Mouse (Mus musculus): Measurements from ENCODE around the gene Vgll4. TPM values are rescaled to one million over a fixed set of nuclear protein-coding genes. Genes with fewer than 3 reads are reported as not detected.

Vgll4 gene
- polyA plus RNA-seq, 1 experiment = 44.8 TPM

DNA sequence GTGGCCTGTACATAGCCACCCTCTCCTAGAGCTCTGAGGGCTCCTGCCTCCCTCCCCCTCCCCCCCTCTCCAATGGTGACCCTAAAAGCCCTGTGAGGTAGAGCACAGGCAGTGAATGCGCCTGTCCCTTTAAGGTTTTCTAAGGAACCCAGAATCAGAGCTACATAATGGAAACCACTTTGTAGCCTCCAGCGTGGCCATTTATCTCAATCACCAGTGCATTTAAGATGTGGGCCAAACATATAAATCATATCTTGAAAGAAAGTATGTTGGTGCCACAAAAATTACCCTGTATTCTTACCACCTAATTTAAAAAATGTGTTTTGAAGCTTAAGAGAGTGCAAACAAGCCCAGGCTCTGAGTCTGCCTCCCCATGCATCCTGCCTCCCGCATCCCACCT lies 117.1 kb downstream of the Vgll4 start:
- TF ChIP-seq CTCF (IDR thresholded peaks at IDR 0.05; ENCODE audit: extremely low read depth, insufficient read depth, low read length) (no peak), POLR2A (IDR thresholded peaks at IDR 0.05; ENCODE audit: extremely low read depth, insufficient read depth, low read length) (no peak)
- H3K4me3 ChIP-seq (ENCODE audit: insufficient read depth, low read length) = no peak overlapping the region
- no peak overlapping the region for H3K27ac ChIP-seq (ENCODE audit: insufficient read depth, low read length)

GRCm38 (mm10) chr6:114851688-114852087 lies 118.1 kb downstream of the Vgll4 start:
- TF ChIP-seq POLR2A (IDR thresholded peaks at IDR 0.05; ENCODE audit: extremely low read depth, insufficient read depth, low read length) = no peak
- no peak for TF ChIP-seq CTCF (IDR thresholded peaks at IDR 0.05; ENCODE audit: extremely low read depth, insufficient read depth, low read length)
- no peak overlapping the region for H3K27ac ChIP-seq (ENCODE audit: insufficient read depth, low read length)
- H3K4me1 ChIP-seq (ENCODE audit: control insufficient read depth, insufficient read depth, low read length) = no peaks in the 10 kb centered on the region
- H3K4me3 ChIP-seq (ENCODE audit: insufficient read depth, low read length) = no peak overlapping the region

More for the DNA sequence above, 117.1 kb downstream of the Vgll4 start:
- H3K4me1 ChIP-seq (ENCODE audit: control insufficient read depth, insufficient read depth, low read length) = no peaks in the 10 kb centered on the region

DNA sequence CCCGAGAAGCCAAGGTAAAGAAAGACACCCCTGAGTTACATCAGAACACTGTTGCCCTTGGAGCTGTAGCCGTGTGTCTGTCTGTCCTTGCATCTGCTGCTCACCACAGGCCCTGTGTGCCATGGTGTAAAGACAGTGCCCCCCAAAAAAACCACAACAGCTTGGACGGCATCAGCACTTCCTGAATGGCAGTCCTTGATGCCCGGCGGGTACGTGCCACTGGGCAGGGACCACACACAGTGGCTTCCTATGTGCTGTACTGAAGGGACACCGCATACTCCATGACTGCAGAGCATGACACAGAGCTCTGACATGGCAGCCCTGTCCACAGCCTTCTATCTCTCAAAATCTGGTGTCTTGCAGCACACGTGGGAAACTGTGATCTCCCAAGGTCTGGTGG lies 120.0 kb downstream of the Vgll4 start:
- Histone ChIP-seq H3K27ac (ENCODE audit: insufficient read depth, low read length) (no peak overlapping the region), H3K4me3 (ENCODE audit: insufficient read depth, low read length) (no peak overlapping the region), H3K4me1 (ENCODE audit: control insufficient read depth, insufficient read depth, low read length) (no peaks in the 10 kb centered on the region)
- TF ChIP-seq POLR2A (IDR thresholded peaks at IDR 0.05; ENCODE audit: extremely low read depth, insufficient read depth, low read length) = no peak
- TF ChIP-seq CTCF (IDR thresholded peaks at IDR 0.05; ENCODE audit: extremely low read depth, insufficient read depth, low read length) = no peak

- Histone ChIP-seq H3K4me1 (ENCODE audit: control insufficient read depth, insufficient read depth, low read length) (no peaks in the 10 kb centered on the region), H3K4me3 (ENCODE audit: insufficient read depth, low read length) (no peak overlapping the region), H3K27ac (ENCODE audit: insufficient read depth, low read length) (no peak overlapping the region)
- TF ChIP-seq POLR2A (IDR thresholded peaks at IDR 0.05; ENCODE audit: extremely low read depth, insufficient read depth, low read length) = no peak
- TF ChIP-seq CTCF (IDR thresholded peaks at IDR 0.05; ENCODE audit: extremely low read depth, insufficient read depth, low read length) = no peak
These were observed 121.0 kb downstream of the Vgll4 start for GRCm38 (mm10) chr6:114848761-114849160.

GRCm38 (mm10) chr6:114847582-114848174 lies 122.1 kb downstream of the Vgll4 start:
- TF ChIP-seq CTCF (IDR thresholded peaks at IDR 0.05; ENCODE audit: extremely low read depth, insufficient read depth, low read length) (no peak), POLR2A (IDR thresholded peaks at IDR 0.05; ENCODE audit: extremely low read depth, insufficient read depth, low read length) (no peak)
- no peak overlapping the region for H3K27ac ChIP-seq (ENCODE audit: insufficient read depth, low read length)
- no peaks in the 10 kb centered on the region for H3K4me1 ChIP-seq (ENCODE audit: control insufficient read depth, insufficient read depth, low read length)
- H3K4me3 ChIP-seq (ENCODE audit: insufficient read depth, low read length) = no peak overlapping the region

GRCm38 (mm10) chr6:114846153-114846772 lies 123.5 kb downstream of the Vgll4 start:
- no peak for TF ChIP-seq POLR2A (IDR thresholded peaks at IDR 0.05; ENCODE audit: extremely low read depth, insufficient read depth, low read length)
- no peak for TF ChIP-seq CTCF (IDR thresholded peaks at IDR 0.05; ENCODE audit: extremely low read depth, insufficient read depth, low read length)
- no peak overlapping the region for H3K4me3 ChIP-seq (ENCODE audit: insufficient read depth, low read length)
- no peaks in the 10 kb centered on the region for H3K4me1 ChIP-seq (ENCODE audit: control insufficient read depth, insufficient read depth, low read length)
- H3K27ac ChIP-seq (ENCODE audit: insufficient read depth, low read length) = no peak overlapping the region

DNA sequence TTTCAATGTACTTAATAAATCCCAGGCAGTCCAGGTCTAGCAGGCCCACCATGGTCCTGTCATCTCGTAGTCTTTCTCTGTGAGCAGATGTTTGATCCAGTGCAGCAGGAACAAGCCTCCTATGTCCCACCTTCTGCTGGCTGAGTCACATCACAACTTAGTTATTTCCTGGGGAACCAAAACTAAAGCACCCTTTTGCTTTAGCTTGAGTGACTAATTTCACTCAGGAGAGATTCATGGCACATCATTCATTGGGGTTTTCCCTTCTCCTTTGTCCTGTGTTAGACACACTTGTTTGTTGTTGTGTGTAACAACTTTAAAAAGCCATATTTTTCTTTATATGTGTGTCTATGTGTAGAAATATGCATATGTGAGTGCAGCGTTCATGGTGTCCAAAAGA lies 126.9 kb downstream of the Vgll4 start:
- Histone ChIP-seq H3K27ac (ENCODE audit: insufficient read depth, low read length) (no peak overlapping the region), H3K4me1 (ENCODE audit: control insufficient read depth, insufficient read depth, low read length) (peaks cover 4% of the 10 kb centered on the region), H3K4me3 (ENCODE audit: insufficient read depth, low read length) (no peak overlapping the region)
- no peak for TF ChIP-seq POLR2A (IDR thresholded peaks at IDR 0.05; ENCODE audit: extremely low read depth, insufficient read depth, low read length)
- TF ChIP-seq CTCF (IDR thresholded peaks at IDR 0.05; ENCODE audit: extremely low read depth, insufficient read depth, low read length) = no peak

GRCm38 (mm10) chr6:114842131-114842530 lies 127.7 kb downstream of the Vgll4 start:
- TF ChIP-seq POLR2A (IDR thresholded peaks at IDR 0.05; ENCODE audit: extremely low read depth, insufficient read depth, low read length) (no peak), CTCF (IDR thresholded peaks at IDR 0.05; ENCODE audit: extremely low read depth, insufficient read depth, low read length) (no peak)
- H3K4me3 ChIP-seq (ENCODE audit: insufficient read depth, low read length) = no peak overlapping the region
- H3K4me1 ChIP-seq (ENCODE audit: control insufficient read depth, insufficient read depth, low read length) = peaks cover 4% of the 10 kb centered on the region
- H3K27ac ChIP-seq (ENCODE audit: insufficient read depth, low read length) = no peak overlapping the region

- Histone ChIP-seq H3K4me1 (ENCODE audit: control insufficient read depth, insufficient read depth, low read length) (peaks cover 4% of the 10 kb centered on the region), H3K27ac (ENCODE audit: insufficient read depth, low read length) (no peak overlapping the region), H3K4me3 (ENCODE audit: insufficient read depth, low read length) (no peak overlapping the region)
- TF ChIP-seq POLR2A (IDR thresholded peaks at IDR 0.05; ENCODE audit: extremely low read depth, insufficient read depth, low read length) (no peak), CTCF (IDR thresholded peaks at IDR 0.05; ENCODE audit: extremely low read depth, insufficient read depth, low read length) (no peak)
These were observed 129.8 kb downstream of the Vgll4 start for GRCm38 (mm10) chr6:114840012-114840411.

DNA sequence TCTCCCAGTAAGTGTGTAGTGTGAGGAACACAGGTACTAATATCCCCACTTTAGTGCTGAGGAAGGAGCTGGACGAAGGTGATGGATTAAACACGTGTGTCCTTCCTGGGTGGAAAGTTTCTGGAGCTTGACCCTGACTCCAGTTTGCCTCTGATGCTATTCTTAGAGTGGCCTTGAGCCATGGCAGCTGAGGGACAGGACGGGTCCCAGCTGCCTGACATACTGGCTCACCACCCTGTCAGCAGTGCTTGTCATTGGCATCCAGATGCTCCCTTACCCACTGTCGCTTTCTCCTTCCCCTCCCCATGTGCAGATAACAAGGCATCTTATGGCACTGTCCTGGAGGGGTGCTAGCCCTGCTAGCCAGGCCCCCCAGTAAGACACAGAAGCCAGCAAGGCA lies 130.9 kb downstream of the Vgll4 start:
- no peak overlapping the region for H3K4me3 ChIP-seq (ENCODE audit: insufficient read depth, low read length)
- H3K27ac ChIP-seq (ENCODE audit: insufficient read depth, low read length) = no peak overlapping the region
- TF ChIP-seq CTCF (IDR thresholded peaks at IDR 0.05; ENCODE audit: extremely low read depth, insufficient read depth, low read length) = no peak
- TF ChIP-seq POLR2A (IDR thresholded peaks at IDR 0.05; ENCODE audit: extremely low read depth, insufficient read depth, low read length) = no peak
- H3K4me1 ChIP-seq (ENCODE audit: control insufficient read depth, insufficient read depth, low read length) = peaks cover 4% of the 10 kb centered on the region

Measured in cortical plate, adult 2 months (tissue).